Mouse (Mus musculus): ENCODE measurements around the gene Atf6.

Gene Atf6

GRCm38 (mm10) chr1:170845448-170846307, 21.9 kb downstream of the Atf6 start:
- DNase-seq (ENCODE audit: low read depth, low spot score): no peak

GRCm38 (mm10) chr1:170844380-170844779, 23.2 kb downstream of the Atf6 start:
- DNase-seq (ENCODE audit: low read depth, low spot score): no peak

GRCm38 (mm10) chr1:170839685-170840084, 27.9 kb downstream of the Atf6 start:
- peak; percentile 37 for DNase-seq (ENCODE audit: low read depth, low spot score)

GRCm38 (mm10) chr1:170834756-170835155, 32.8 kb downstream of the Atf6 start:
- DNase-seq (ENCODE audit: low read depth, low spot score): no peak

GRCm38 (mm10) chr1:170829781-170830180, 37.8 kb downstream of the Atf6 start:
- no peak for DNase-seq (ENCODE audit: low read depth, low spot score)

GRCm38 (mm10) chr1:170829344-170829743, 38.2 kb downstream of the Atf6 start:
- DNase-seq (ENCODE audit: low read depth, low spot score): no peak

- DNase-seq (ENCODE audit: low read depth, low spot score): no peak
Measured at GRCm38 (mm10) chr1:170820103-170820814, 47.3 kb downstream of the Atf6 start.

- no peak for DNase-seq (ENCODE audit: low read depth, low spot score)
Measured at GRCm38 (mm10) chr1:170815287-170816004, 52.1 kb downstream of the Atf6 start.

- DNase-seq (ENCODE audit: low read depth, low spot score): no peak
Measured at GRCm38 (mm10) chr1:170812822-170813221, 54.7 kb downstream of the Atf6 start.

GRCm38 (mm10) chr1:170807600-170808270, 59.8 kb downstream of the Atf6 start:
- no peak for DNase-seq (ENCODE audit: low read depth, low spot score)

- DNase-seq (ENCODE audit: low read depth, low spot score): no peak
Measured at GRCm38 (mm10) chr1:170804721-170805120, 62.9 kb downstream of the Atf6 start.

GRCm38 (mm10) chr1:170802669-170803068, 64.9 kb downstream of the Atf6 start:
- DNase-seq (ENCODE audit: low read depth, low spot score): no peak

GRCm38 (mm10) chr1:170800694-170801093, 66.9 kb downstream of the Atf6 start:
- DNase-seq (ENCODE audit: low read depth, low spot score): no peak

GRCm38 (mm10) chr1:170795741-170796347, 71.7 kb downstream of the Atf6 start:
- DNase-seq (ENCODE audit: low read depth, low spot score): no peak

GRCm38 (mm10) chr1:170791542-170791941, 76.0 kb downstream of the Atf6 start:
- no peak for DNase-seq (ENCODE audit: low read depth, low spot score)

- DNase-seq (ENCODE audit: low read depth, low spot score): no peak
Measured at GRCm38 (mm10) chr1:170791001-170791400, 76.6 kb downstream of the Atf6 start.

- no peak for DNase-seq (ENCODE audit: low read depth, low spot score)
Measured at GRCm38 (mm10) chr1:170787643-170788042, 79.9 kb downstream of the Atf6 start.

GRCm38 (mm10) chr1:170786570-170787341, 80.8 kb downstream of the Atf6 start:
- no peak for DNase-seq (ENCODE audit: low read depth, low spot score)

GRCm38 (mm10) chr1:170777688-170778087, 89.9 kb downstream of the Atf6 start:
- DNase-seq (ENCODE audit: low read depth, low spot score): no peak

- no peak for DNase-seq (ENCODE audit: low read depth, low spot score)
Measured at GRCm38 (mm10) chr1:170774431-170774830, 93.1 kb downstream of the Atf6 start.

Measured in brain, embryonic 18.5 days (tissue).